Mouse (Mus musculus): ENCODE results near the gene Ccar1. TPM values are rescaled to one million over a fixed set of nuclear protein-coding genes. Genes with fewer than 3 reads are reported as not detected.

The Ccar1 gene
- 88.7 and 102 TPM in 2 replicates for polyA plus RNA-seq (2015; fragmentation: Nextera tagmentation; extraction: Ambion mirVana)

GRCm38 (mm10) chr10:62792177-62793090, at the start of gene Ccar1:
Gene Ccar1 (minus strand): TSS chr10:62792286.
- peak within 1 kb of the TSS; percentile 81 for H3K4me2 ChIP-seq (ENCODE audit: low read length)
- WGBS: 4% methylated on average over 49 of the region's 55 CpGs
- H3K9ac ChIP-seq (ENCODE audit: low read depth, low read length): peak within 1 kb of the TSS; percentile 100
- H3K27me3 ChIP-seq (ENCODE audit: control insufficient read depth, insufficient read depth, low read depth, low read length): no peaks in the 10 kb centered on the region
- H3K36me3 ChIP-seq (ENCODE audit: control insufficient read depth, insufficient read depth, low read length): peaks cover 10% of the 10 kb centered on the region
- peak within 1 kb of the TSS; percentile 93 for H3K27ac ChIP-seq (ENCODE audit: low read length)
- H3K4me1 ChIP-seq (ENCODE audit: control insufficient read depth, insufficient read depth, low read length): peaks cover 10% of the 10 kb centered on the region
- no peaks in the 10 kb centered on the region for H3K9me3 ChIP-seq (replicated peaks; ENCODE audit: control insufficient read depth, low read length, poor library complexity, severe bottlenecking)
- peak; percentile 98 for ATAC-seq
- peak within 1 kb of the TSS; percentile 98 for H3K4me3 ChIP-seq (ENCODE audit: low read depth, low read length)

DNA sequence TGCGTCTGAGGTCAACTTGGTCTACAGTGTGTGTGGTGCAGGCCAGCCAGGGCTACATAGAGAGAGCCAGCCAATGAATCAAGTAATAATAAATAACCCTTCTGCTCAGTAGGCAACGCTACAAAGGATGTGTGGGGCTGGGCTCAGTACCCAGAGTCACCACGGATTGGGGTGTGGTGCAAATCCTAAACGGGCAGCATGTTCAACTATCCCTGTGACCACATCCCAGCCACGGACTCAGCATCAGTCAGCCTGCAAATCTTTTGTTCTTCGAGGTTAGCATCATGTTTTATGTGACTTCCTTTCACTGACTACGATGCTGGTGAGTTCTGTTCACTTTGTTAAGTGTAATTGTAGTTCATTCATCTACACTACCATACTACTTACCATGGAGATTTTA, 48.6 kb upstream of the Ccar1 start:
- Histone ChIP-seq H3K9ac (ENCODE audit: low read depth, low read length) (no peak overlapping the region), H3K36me3 (ENCODE audit: control insufficient read depth, insufficient read depth, low read length) (peaks cover 23% of the 10 kb centered on the region), H3K27me3 (ENCODE audit: control insufficient read depth, insufficient read depth, low read depth, low read length) (no peaks in the 10 kb centered on the region), H3K4me2 (ENCODE audit: low read length) (no peak overlapping the region), H3K4me1 (ENCODE audit: control insufficient read depth, insufficient read depth, low read length) (no peaks in the 10 kb centered on the region), H3K27ac (ENCODE audit: low read length) (no peak overlapping the region), H3K4me3 (ENCODE audit: low read depth, low read length) (no peak overlapping the region), H3K9me3 (replicated peaks; ENCODE audit: control insufficient read depth, low read length, poor library complexity, severe bottlenecking) (no peaks in the 10 kb centered on the region)
- ATAC-seq: no peak
- WGBS: 99% methylated on average over 7 of the region's 7 CpGs

GRCm38 (mm10) chr10:62837987-62838386, 45.9 kb upstream of the Ccar1 start:
- Histone ChIP-seq H3K4me1 (ENCODE audit: control insufficient read depth, insufficient read depth, low read length) (no peaks in the 10 kb centered on the region), H3K9ac (ENCODE audit: low read depth, low read length) (no peak overlapping the region), H3K4me2 (ENCODE audit: low read length) (no peak overlapping the region), H3K4me3 (ENCODE audit: low read depth, low read length) (no peak overlapping the region), H3K36me3 (ENCODE audit: control insufficient read depth, insufficient read depth, low read length) (peaks cover 23% of the 10 kb centered on the region), H3K27me3 (ENCODE audit: control insufficient read depth, insufficient read depth, low read depth, low read length) (no peaks in the 10 kb centered on the region), H3K27ac (ENCODE audit: low read length) (no peak overlapping the region), H3K9me3 (replicated peaks; ENCODE audit: control insufficient read depth, low read length, poor library complexity, severe bottlenecking) (no peaks in the 10 kb centered on the region)
- 96% methylated on average over 5 of the region's 5 CpGs for WGBS
- no peak for ATAC-seq

- Histone ChIP-seq H3K27ac (ENCODE audit: low read length) (no peak overlapping the region), H3K9me3 (replicated peaks; ENCODE audit: control insufficient read depth, low read length, poor library complexity, severe bottlenecking) (no peaks in the 10 kb centered on the region), H3K4me1 (ENCODE audit: control insufficient read depth, insufficient read depth, low read length) (no peaks in the 10 kb centered on the region), H3K4me3 (ENCODE audit: low read depth, low read length) (no peak overlapping the region), H3K36me3 (ENCODE audit: control insufficient read depth, insufficient read depth, low read length) (peaks cover 6% of the 10 kb centered on the region), H3K4me2 (ENCODE audit: low read length) (no peak overlapping the region), H3K27me3 (ENCODE audit: control insufficient read depth, insufficient read depth, low read depth, low read length) (no peaks in the 10 kb centered on the region), H3K9ac (ENCODE audit: low read depth, low read length) (no peak overlapping the region)
- ATAC-seq: no peak
- WGBS: 87% methylated on average over 9 of the region's 9 CpGs
Observed at GRCm38 (mm10) chr10:62832783-62833182, 40.7 kb upstream of the Ccar1 start.

DNA sequence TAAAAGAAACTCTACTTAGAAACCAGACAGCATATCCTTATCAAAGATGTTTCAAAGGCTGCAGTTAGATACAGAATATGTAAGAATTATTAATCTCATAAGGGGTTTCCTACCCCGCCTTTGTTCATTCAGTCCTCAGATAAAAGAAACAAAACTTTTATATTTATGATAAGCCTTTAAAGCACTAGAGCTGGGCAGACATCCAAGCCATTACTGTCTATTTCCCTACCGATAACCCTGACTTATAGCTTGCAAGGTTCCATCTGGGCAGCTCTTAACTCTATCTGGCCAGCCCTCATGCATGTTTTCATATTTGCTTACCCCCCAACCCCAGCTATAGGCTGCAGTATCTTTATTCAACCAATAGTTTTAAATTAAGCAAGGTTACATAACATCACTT, 39.5 kb upstream of the Ccar1 start:
- Histone ChIP-seq H3K9ac (ENCODE audit: low read depth, low read length) (no peak overlapping the region), H3K27me3 (ENCODE audit: control insufficient read depth, insufficient read depth, low read depth, low read length) (no peaks in the 10 kb centered on the region), H3K4me1 (ENCODE audit: control insufficient read depth, insufficient read depth, low read length) (no peaks in the 10 kb centered on the region), H3K27ac (ENCODE audit: low read length) (no peak overlapping the region), H3K9me3 (replicated peaks; ENCODE audit: control insufficient read depth, low read length, poor library complexity, severe bottlenecking) (no peaks in the 10 kb centered on the region), H3K36me3 (ENCODE audit: control insufficient read depth, insufficient read depth, low read length) (peaks cover 6% of the 10 kb centered on the region), H3K4me3 (ENCODE audit: low read depth, low read length) (no peak overlapping the region), H3K4me2 (ENCODE audit: low read length) (no peak overlapping the region)
- no peak for ATAC-seq
- 97% methylated on average over 2 of the region's 2 CpGs for WGBS

DNA sequence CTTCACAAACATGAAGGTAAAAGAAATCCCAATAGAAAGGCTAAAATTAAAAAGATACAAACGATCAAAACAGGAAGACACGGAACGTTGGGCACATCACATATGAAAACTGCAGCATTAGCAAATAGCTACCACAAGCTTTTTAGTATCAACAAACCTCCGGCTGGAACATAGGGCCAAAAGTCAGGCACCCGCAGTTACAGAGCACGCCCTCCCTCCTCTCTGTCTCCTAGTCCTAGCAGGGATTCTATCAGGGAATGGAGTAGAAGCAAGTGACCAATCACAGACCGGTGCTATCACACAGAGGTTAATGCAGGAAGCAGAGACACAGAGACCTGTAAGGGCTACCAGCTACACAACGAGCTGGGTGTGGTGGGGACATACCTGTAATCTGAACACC, 32.4 kb upstream of the Ccar1 start:
- Histone ChIP-seq H3K9me3 (replicated peaks; ENCODE audit: control insufficient read depth, low read length, poor library complexity, severe bottlenecking) (no peaks in the 10 kb centered on the region), H3K27ac (ENCODE audit: low read length) (no peak overlapping the region), H3K4me3 (ENCODE audit: low read depth, low read length) (no peak overlapping the region), H3K9ac (ENCODE audit: low read depth, low read length) (no peak overlapping the region), H3K4me2 (ENCODE audit: low read length) (no peak overlapping the region), H3K4me1 (ENCODE audit: control insufficient read depth, insufficient read depth, low read length) (no peaks in the 10 kb centered on the region), H3K27me3 (ENCODE audit: control insufficient read depth, insufficient read depth, low read depth, low read length) (no peaks in the 10 kb centered on the region), H3K36me3 (ENCODE audit: control insufficient read depth, insufficient read depth, low read length) (peaks cover 18% of the 10 kb centered on the region)
- no peak for ATAC-seq
- 83% methylated on average over 8 of the region's 8 CpGs for WGBS

- no peak overlapping the region for H3K27ac ChIP-seq (ENCODE audit: low read length)
- no peak overlapping the region for H3K4me3 ChIP-seq (ENCODE audit: low read depth, low read length)
- ATAC-seq: no peak
- H3K9ac ChIP-seq (ENCODE audit: low read depth, low read length): no peak overlapping the region
- H3K9me3 ChIP-seq (replicated peaks; ENCODE audit: control insufficient read depth, low read length, poor library complexity, severe bottlenecking): no peaks in the 10 kb centered on the region
- H3K4me1 ChIP-seq (ENCODE audit: control insufficient read depth, insufficient read depth, low read length): no peaks in the 10 kb centered on the region
- WGBS: 81% methylated on average over 4 of the region's 4 CpGs
- H3K36me3 ChIP-seq (ENCODE audit: control insufficient read depth, insufficient read depth, low read length): peaks cover 21% of the 10 kb centered on the region
- H3K27me3 ChIP-seq (ENCODE audit: control insufficient read depth, insufficient read depth, low read depth, low read length): no peaks in the 10 kb centered on the region
- H3K4me2 ChIP-seq (ENCODE audit: low read length): no peak overlapping the region
Observed at GRCm38 (mm10) chr10:62823431-62823830, 31.3 kb upstream of the Ccar1 start.

DNA sequence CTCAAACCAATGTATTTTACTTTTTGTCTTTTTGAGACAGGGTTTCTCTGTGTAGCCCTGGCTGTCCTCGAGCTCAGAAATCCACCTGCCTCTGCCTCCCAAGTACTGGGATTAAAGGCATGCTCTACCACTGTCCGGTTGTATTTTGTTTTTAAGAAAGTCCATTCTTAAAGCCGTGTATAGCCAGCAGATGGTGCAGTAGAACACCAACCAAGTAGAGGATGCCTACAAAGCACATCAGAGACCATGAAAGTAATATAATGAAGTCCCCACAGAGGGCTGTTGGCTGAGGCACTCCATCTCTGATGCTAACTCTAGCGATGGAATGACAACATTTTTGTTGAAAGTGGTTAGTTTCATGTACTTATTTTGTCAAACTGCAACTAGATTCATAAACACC, 17.9 kb upstream of the Ccar1 start:
- ATAC-seq: no peak

DNA sequence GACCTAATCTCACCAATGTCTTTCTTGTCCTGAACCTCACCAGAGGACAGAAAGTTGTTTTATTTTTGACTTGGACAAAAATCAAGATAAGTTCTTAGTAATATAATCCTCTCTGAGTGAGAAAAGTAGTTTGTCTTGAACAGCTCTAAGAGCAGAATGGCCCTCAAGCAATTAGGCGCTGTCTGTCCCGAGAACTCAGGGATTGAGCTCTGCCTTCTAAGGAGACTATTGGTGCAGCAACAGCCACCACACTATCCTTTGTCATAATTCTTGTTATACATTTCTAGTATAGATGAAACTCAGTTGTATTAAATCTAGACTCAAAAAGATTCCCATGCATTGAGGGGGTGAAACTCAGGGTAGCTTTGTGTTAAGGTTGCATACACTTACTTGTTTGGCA, 16.7 kb upstream of the Ccar1 start:
- H3K4me1 ChIP-seq (ENCODE audit: control insufficient read depth, insufficient read depth, low read length): no peaks in the 10 kb centered on the region

More for the DNA sequence above, 17.9 kb upstream of the Ccar1 start:
- H3K9ac ChIP-seq (ENCODE audit: low read depth, low read length): no peak overlapping the region
- no peak overlapping the region for H3K4me2 ChIP-seq (ENCODE audit: low read length)
- no peaks in the 10 kb centered on the region for H3K27me3 ChIP-seq (ENCODE audit: control insufficient read depth, insufficient read depth, low read depth, low read length)
- 84% methylated on average over 4 of the region's 4 CpGs for WGBS
- no peaks in the 10 kb centered on the region for H3K9me3 ChIP-seq (replicated peaks; ENCODE audit: control insufficient read depth, low read length, poor library complexity, severe bottlenecking)
- no peaks in the 10 kb centered on the region for H3K4me1 ChIP-seq (ENCODE audit: control insufficient read depth, insufficient read depth, low read length)
- no peak overlapping the region for H3K27ac ChIP-seq (ENCODE audit: low read length)
- no peak overlapping the region for H3K4me3 ChIP-seq (ENCODE audit: low read depth, low read length)
- peaks cover 19% of the 10 kb centered on the region for H3K36me3 ChIP-seq (ENCODE audit: control insufficient read depth, insufficient read depth, low read length)

More for the DNA sequence above, 16.7 kb upstream of the Ccar1 start:
- no peaks in the 10 kb centered on the region for H3K27me3 ChIP-seq (ENCODE audit: control insufficient read depth, insufficient read depth, low read depth, low read length)
- WGBS: 94% methylated on average over 2 of the region's 2 CpGs
- H3K4me3 ChIP-seq (ENCODE audit: low read depth, low read length): no peak overlapping the region
- H3K36me3 ChIP-seq (ENCODE audit: control insufficient read depth, insufficient read depth, low read length): peaks cover 19% of the 10 kb centered on the region
- ATAC-seq: no peak
- no peak overlapping the region for H3K27ac ChIP-seq (ENCODE audit: low read length)
- H3K4me2 ChIP-seq (ENCODE audit: low read length): no peak overlapping the region
- no peaks in the 10 kb centered on the region for H3K9me3 ChIP-seq (replicated peaks; ENCODE audit: control insufficient read depth, low read length, poor library complexity, severe bottlenecking)
- H3K9ac ChIP-seq (ENCODE audit: low read depth, low read length): no peak overlapping the region
